Mouse (Mus musculus) testis, adult 2 months (tissue): Measurements from ENCODE around the gene Tenm3. TPM values are rescaled to one million over a fixed set of nuclear protein-coding genes. Genes with fewer than 3 reads are reported as not detected.

Experiments
- H3K27ac ChIP-seq: fragments of 200-500 bp; 2 replicates; pipeline ENCODE4 v1.5.1; 2012; ENCODE audit warnings: low read depth, low read length; ENCODE audit not compliant: control insufficient read depth, insufficient read depth
- H3K27me3 ChIP-seq: fragments of 200-500 bp; 2 replicates; pipeline ENCODE4 v1.6.1; 2012; ENCODE audit warnings: mild to moderate bottlenecking, low read length, moderate library complexity; ENCODE audit not compliant: control insufficient read depth, insufficient read depth
- H3K36me3 ChIP-seq: fragments of 200-500 bp; 2 replicates; pipeline ENCODE4 v1.6.1; 2012; ENCODE audit warnings: mild to moderate bottlenecking, low read length; ENCODE audit not compliant: control insufficient read depth, insufficient read depth
- H3K4me1 ChIP-seq: fragments of 200-500 bp; 2 replicates; pipeline ENCODE4 v1.6.1; 2012; ENCODE audit warnings: low read length; ENCODE audit not compliant: control insufficient read depth, insufficient read depth
- H3K4me3 ChIP-seq: fragments of 200-500 bp; 2 replicates; pipeline ENCODE4 v1.5.1; 2012; ENCODE audit warnings: low read depth, mild to moderate bottlenecking, low read length, moderate library complexity, mixed read lengths; ENCODE audit not compliant: control insufficient read depth
- CTCF ChIP-seq: fragments of 200-500 bp; IDR thresholded peaks from 2 replicates; pipeline ENCODE4 v1.5.1; 2012; ENCODE audit warnings: low read depth, mild to moderate bottlenecking, inconsistent platforms, low read length, moderate library complexity; ENCODE audit not compliant: control insufficient read depth, insufficient read depth, insufficient replicate concordance
- POLR2A ChIP-seq: fragments of 200-500 bp; IDR thresholded peaks from 2 replicates; pipeline ENCODE4 v1.6.1; 2012; ENCODE audit warnings: low read depth, mild to moderate bottlenecking, inconsistent platforms, low read length, moderate library complexity; ENCODE audit not compliant: control insufficient read depth
- polyA plus RNA-seq: library from polyadenylated mRNA; depleted of rRNA; stranded (reverse); fragments of >200 nt; gene quantifications from 2 replicates; pipeline ENCODE4 v1.2.3, GENCODE M21; 2012

Tenm3 gene
- polyA plus RNA-seq, 1 experiment = 4.2 TPM

GRCm38 (mm10) chr8:48376774-48377173 lies 467.0 kb downstream of the Tenm3 start:
- no peak overlapping the region for H3K4me3 ChIP-seq

GRCm38 (mm10) chr8:48375183-48375582 lies 468.6 kb downstream of the Tenm3 start:
- Histone ChIP-seq H3K4me1 (peaks cover 2% of the 10 kb centered on the region; the same call in 1 of the 2 replicates), H3K4me3 (no peak overlapping the region), H3K27me3 (no peaks in the 10 kb centered on the region), H3K27ac (no peak overlapping the region), H3K36me3 (no peaks in the 10 kb centered on the region)
- TF ChIP-seq POLR2A (no peak), CTCF (no peak)

More at GRCm38 (mm10) chr8:48376774-48377173, 467.0 kb downstream of the Tenm3 start:
- H3K36me3 ChIP-seq = no peaks in the 10 kb centered on the region
- TF ChIP-seq CTCF = no peak
- no peak for TF ChIP-seq POLR2A
- H3K27me3 ChIP-seq = no peaks in the 10 kb centered on the region
- H3K4me1 ChIP-seq = peaks cover 2% of the 10 kb centered on the region; the same call in 1 of the 2 replicates
- no peak overlapping the region for H3K27ac ChIP-seq

- Histone ChIP-seq H3K4me1 (no peaks in the 10 kb centered on the region), H3K27ac (no peak overlapping the region), H3K4me3 (no peak overlapping the region), H3K27me3 (no peaks in the 10 kb centered on the region), H3K36me3 (no peaks in the 10 kb centered on the region)
- no peak for TF ChIP-seq CTCF
Measured at GRCm38 (mm10) chr8:48373404-48373803, 470.3 kb downstream of the Tenm3 start.

- H3K4me3 ChIP-seq = no peak overlapping the region
- H3K4me1 ChIP-seq = no peaks in the 10 kb centered on the region
- H3K36me3 ChIP-seq = no peaks in the 10 kb centered on the region
- TF ChIP-seq POLR2A = no peak
- no peak for TF ChIP-seq CTCF
- H3K27ac ChIP-seq = no peak overlapping the region
- H3K27me3 ChIP-seq = no peaks in the 10 kb centered on the region
Measured at GRCm38 (mm10) chr8:48367164-48367563, 476.6 kb downstream of the Tenm3 start.

GRCm38 (mm10) chr8:48356849-48357248 lies 486.9 kb downstream of the Tenm3 start:
- no peak for TF ChIP-seq POLR2A
- TF ChIP-seq CTCF = no peak
- Histone ChIP-seq H3K27ac (no peak overlapping the region), H3K4me3 (no peak overlapping the region), H3K4me1 (no peaks in the 10 kb centered on the region), H3K36me3 (no peaks in the 10 kb centered on the region), H3K27me3 (no peaks in the 10 kb centered on the region)

- Histone ChIP-seq H3K36me3 (no peaks in the 10 kb centered on the region), H3K27me3 (no peaks in the 10 kb centered on the region), H3K4me3 (no peak overlapping the region), H3K27ac (no peak overlapping the region), H3K4me1 (no peaks in the 10 kb centered on the region)
- TF ChIP-seq POLR2A (no peak), CTCF (no peak)
Measured at GRCm38 (mm10) chr8:48353458-48353857, 490.3 kb downstream of the Tenm3 start.

- TF ChIP-seq CTCF (no peak), POLR2A (no peak)
- Histone ChIP-seq H3K27me3 (no peaks in the 10 kb centered on the region), H3K27ac (no peak overlapping the region), H3K36me3 (no peaks in the 10 kb centered on the region), H3K4me1 (no peaks in the 10 kb centered on the region), H3K4me3 (no peak overlapping the region)
Measured at GRCm38 (mm10) chr8:48348901-48349300, 494.9 kb downstream of the Tenm3 start.

GRCm38 (mm10) chr8:48348386-48348785 lies 495.4 kb downstream of the Tenm3 start:
- H3K4me1 ChIP-seq = no peaks in the 10 kb centered on the region
- TF ChIP-seq CTCF = no peak
- no peak for TF ChIP-seq POLR2A
- no peaks in the 10 kb centered on the region for H3K36me3 ChIP-seq
- H3K27ac ChIP-seq = no peak overlapping the region
- no peak overlapping the region for H3K4me3 ChIP-seq
- H3K27me3 ChIP-seq = no peaks in the 10 kb centered on the region
